Mouse (Mus musculus): ENCODE results near the gene Adssl1.

- TF ChIP-seq CTCF (conservative IDR thresholded peaks at IDR 0.05 in 1 of 2, IDR thresholded peaks at IDR 0.05 in 1 of 2; ENCODE audit: low read depth in 2 of 2, low read length in 2 of 2) (no peak), ZC3H11A (IDR thresholded peaks at IDR 0.05; ENCODE audit: low read depth, low read length) (no peak), RAD21 (IDR thresholded peaks at IDR 0.05; ENCODE audit: low read depth, low read length) (no peak), MAFK (IDR thresholded peaks at IDR 0.05; ENCODE audit: insufficient replicate concordance, low read length) (no peak), PAX5 (IDR thresholded peaks at IDR 0.05; ENCODE audit: low read length) (no peak), NRF1 (IDR thresholded peaks at IDR 0.05; ENCODE audit: low read depth, low read length) (no peak), MAZ (IDR thresholded peaks at IDR 0.05; ENCODE audit: low read depth, low read length) (no peak), UBTF (IDR thresholded peaks at IDR 0.05; ENCODE audit: low read depth, low read length) (no peak), E2F4 (IDR thresholded peaks at IDR 0.05; ENCODE audit: insufficient replicate concordance, low read depth, low read length) (no peak), POLR2A (IDR thresholded peaks at IDR 0.05; ENCODE audit: low read depth, low read length) (0 out of 2 replicates have a peak, but pooled peaks have one; percentile 18), RCOR1 (conservative IDR thresholded peaks at IDR 0.05; ENCODE audit: low read depth, low read length) (no peak), ZNF384 (IDR thresholded peaks at IDR 0.05; ENCODE audit: low read depth, low read length) (no peak), TBP (conservative IDR thresholded peaks at IDR 0.05; ENCODE audit: low read depth, low read length) (no peak)
Observed at GRCm38 (mm10) chr12:112618981-112619685, 712 bp upstream of the Adssl1 start.
